Mouse (Mus musculus): Measurements from ENCODE around the gene 4930568D16Rik.

The 4930568D16Rik gene

DNA sequence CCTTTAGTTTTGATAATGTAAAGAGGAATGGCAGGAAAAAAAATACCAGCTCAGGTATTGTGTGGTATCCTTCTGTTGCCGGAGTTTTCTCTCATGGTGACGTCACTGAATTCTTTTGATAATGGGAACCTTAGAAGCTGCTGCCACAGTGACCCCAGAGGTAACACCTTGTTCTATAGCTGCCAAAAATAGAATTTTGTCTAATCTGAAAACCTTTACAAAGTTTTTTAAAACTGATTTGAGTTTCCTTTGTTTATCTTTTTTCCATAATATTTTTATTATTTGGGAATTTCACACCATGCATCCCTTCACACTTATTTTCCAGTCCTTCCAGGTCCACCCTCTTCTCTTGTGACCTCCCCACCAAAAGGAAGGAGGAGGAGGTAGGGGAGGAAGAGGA is at the start of gene 4930568D16Rik:
TSS of gene 4930568D16Rik (minus strand) at position 101 of the 400 bp plus-strand sequence.
- no peak for DNase-seq (ENCODE audit: low read depth)

- DNase-seq (ENCODE audit: low read depth), result no peak
These were observed 49.7 kb upstream of the 4930568D16Rik start for GRCm38 (mm10) chr2:35417231-35417630.

GRCm38 (mm10) chr2:35416473-35416872 is 48.9 kb upstream of the 4930568D16Rik start:
- peak; percentile 55 for DNase-seq (ENCODE audit: low read depth)

GRCm38 (mm10) chr2:35412810-35413209 is 45.3 kb upstream of the 4930568D16Rik start:
- DNase-seq (ENCODE audit: low read depth), result peak; percentile 56

DNA sequence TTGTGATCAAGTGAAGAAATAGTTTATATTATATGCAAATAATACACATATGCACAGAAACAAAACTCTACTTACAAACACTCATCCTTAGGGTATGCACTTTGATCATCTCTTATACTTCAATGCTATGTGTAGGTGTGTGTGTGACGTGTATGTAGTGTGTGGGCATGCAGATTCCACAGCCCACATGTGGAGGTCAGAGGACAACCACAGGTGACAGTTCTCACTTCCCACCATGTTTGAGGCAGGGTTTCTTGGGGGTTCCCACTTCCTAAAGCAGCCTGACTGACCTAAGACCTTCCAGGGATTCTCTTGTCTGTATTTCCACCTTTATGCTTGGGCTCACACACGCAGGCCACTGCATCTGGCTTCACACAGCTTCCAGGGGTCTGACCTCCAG is 44.7 kb upstream of the 4930568D16Rik start:
- DNase-seq (ENCODE audit: low read depth), result peak; percentile 67

DNA sequence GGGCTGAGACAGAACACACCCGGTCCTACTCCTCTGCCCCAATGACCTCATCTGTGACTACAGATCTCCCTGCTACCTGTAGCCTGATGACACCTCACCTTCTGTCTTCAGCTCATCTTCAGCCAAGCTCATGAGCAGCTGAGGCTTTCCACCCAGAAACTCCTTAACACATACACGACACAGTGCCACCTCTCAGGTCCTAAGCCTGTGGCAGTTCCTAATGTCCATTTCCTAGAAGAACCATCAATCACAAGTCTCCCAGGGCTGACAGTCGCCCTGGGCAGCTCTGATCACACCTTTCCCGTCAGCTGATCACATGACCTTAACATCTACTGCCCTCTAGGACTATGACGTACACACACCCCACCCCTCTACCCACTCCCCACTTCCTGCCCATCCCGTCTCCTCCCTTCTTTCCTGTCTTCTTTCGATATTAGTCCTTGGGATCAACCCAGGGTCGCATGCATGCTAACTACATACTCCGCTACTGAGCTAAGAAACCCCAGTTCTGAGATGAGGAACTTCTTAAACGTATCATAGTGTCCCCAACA is 44.2 kb upstream of the 4930568D16Rik start:
- peak; percentile 67 for DNase-seq (ENCODE audit: low read depth)

GRCm38 (mm10) chr2:35409466-35409865 is 41.9 kb upstream of the 4930568D16Rik start:
- no peak for DNase-seq (ENCODE audit: low read depth)

- no peak for DNase-seq (ENCODE audit: low read depth)
These were observed 41.0 kb upstream of the 4930568D16Rik start for GRCm38 (mm10) chr2:35408409-35409110.

DNA sequence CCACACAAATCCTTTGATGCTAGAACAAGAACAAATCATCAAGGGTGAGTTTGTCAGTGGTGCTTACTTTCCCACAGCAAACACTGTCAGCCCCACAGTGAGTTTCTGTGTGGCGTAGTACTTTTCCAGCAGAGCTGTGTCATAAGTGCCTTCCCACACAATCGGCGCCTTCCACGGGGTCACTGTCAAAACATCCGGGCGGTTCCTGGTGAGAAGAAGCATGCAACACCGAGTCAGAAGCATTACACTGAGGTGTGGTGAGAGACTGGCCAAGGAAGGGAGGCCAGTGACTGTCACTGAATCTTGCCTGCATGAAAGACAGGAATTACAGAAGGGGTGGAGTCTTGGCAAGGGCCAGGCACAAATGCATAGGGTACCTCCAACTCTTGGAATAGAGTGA is 40.3 kb upstream of the 4930568D16Rik start:
- no peak for DNase-seq (ENCODE audit: low read depth)

- no peak for DNase-seq (ENCODE audit: low read depth)
These were observed 39.7 kb upstream of the 4930568D16Rik start for GRCm38 (mm10) chr2:35407266-35407665.

DNA sequence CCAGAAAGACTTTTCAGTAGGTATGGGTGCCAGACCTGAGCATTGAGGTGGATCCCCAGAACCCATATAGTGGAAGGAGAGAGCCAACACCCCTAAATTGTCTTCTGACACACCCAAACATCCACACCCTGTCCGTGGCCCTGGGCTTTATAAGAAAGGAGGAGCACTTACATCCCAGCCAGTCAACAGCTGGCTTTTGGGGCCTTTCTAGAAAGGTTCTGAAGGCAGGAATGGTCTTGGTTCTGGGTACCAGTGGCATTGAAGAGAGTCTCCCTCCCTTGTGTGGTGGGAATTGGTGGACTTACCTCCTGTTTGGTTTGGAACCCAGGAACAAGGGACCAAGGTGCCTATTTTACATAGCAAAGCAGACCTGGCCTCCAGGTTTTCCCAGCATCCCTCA is 39.1 kb upstream of the 4930568D16Rik start:
- no peak for DNase-seq (ENCODE audit: low read depth)

- DNase-seq (ENCODE audit: low read depth), result no peak
These were observed 34.9 kb upstream of the 4930568D16Rik start for GRCm38 (mm10) chr2:35402391-35402790.

DNA sequence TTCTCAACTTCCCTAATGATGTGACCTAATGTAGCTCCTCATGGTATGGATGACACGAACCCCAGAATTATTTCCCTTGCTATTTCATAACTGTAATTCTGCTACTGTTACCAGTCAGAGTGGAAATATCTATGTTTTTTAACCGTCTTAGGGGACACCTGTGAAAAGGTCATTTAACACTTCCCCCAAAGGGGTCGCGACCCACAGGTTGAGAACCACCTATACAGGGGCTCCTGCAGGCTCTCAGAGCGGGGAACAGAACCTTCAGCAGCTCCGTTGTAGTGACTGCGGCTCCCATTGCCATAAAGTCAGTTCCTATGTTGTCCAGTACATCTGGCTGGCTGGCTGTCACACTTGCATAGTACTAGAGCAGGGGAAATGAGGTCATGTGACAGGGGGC is 33.2 kb upstream of the 4930568D16Rik start:
- no peak for DNase-seq (ENCODE audit: low read depth)

DNA sequence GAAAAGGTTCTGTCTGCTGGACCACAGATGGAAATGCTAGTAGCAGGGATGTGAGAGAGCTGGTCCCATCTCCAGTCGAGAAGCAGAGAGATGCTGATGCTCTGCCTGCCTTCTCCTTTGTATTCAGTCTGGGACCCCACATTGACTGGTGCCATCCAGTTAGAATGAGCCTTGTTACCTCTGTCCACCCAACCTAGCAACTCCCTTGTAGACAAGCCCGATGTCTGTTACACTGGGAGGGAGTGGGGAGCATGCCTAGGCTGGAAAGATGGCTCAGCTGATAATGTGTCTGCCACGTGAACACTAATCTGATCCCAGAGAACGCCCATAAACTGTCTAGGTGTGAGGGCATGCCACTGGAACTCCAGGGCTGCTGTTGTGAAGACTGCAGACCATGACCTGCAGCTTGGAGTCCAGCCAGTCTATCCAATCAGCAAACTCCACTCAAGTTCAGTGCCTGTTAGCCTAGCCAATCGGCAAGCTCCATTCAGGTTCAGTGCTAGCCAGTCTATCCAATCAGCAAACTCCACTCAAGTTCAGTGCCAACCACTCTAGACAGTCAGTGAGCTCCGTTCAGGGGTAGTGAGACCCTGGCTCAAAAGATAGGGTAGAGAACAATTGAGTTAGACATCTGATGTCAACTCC is 30.8 kb upstream of the 4930568D16Rik start:
- no peak for DNase-seq (ENCODE audit: low read depth)

GRCm38 (mm10) chr2:35397590-35398173 is 30.2 kb upstream of the 4930568D16Rik start:
- peak; percentile 86 for DNase-seq (ENCODE audit: low read depth)

DNA sequence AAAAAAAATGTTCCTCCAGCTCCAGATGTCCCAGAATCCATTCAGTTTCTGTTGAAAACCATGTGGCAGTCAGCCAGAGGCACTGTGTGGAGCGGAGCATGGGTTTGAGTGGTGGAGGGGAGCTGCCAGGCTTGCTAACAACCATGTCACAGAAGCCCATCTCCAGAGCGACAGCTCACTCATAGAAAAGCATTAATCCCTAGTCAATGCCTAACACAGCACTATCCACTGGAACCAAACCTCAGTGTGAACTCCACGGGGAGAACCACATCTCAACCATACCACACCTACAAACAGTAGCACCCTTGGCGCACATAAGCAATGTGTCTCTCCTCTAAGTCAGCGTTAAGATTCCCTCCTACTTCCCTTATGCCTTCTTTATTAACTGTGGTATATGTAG is 29.6 kb upstream of the 4930568D16Rik start, which contains the start of gene 4930402F06Rik:
TSS of gene 4930402F06Rik (minus strand) at position 80 of the 400 bp plus-strand sequence.
- no peak for DNase-seq (ENCODE audit: low read depth)

GRCm38 (mm10) chr2:35385441-35385871 is 17.9 kb upstream of the 4930568D16Rik start:
- no peak for DNase-seq (ENCODE audit: low read depth)

DNA sequence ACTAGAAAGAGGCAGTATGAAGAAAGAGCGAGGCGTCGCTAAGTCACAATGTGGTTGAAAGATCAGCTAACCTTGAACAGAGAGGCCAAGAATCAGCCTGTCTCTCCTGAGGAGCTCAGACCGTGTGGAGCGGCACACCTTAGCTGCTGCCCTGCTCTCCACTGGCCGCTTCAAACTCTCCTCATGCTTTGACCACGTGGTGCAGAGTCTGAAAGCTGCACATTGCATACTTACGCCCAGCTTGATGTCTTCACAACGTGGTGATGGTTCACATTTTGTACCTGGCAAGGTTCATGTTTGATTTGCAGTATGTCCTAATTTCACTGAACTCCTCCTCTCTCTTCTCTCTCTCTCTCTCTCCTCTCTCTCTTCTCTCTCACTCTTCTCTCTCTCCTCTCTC is 11.8 kb upstream of the 4930568D16Rik start:
- no peak for DNase-seq (ENCODE audit: low read depth)

DNA sequence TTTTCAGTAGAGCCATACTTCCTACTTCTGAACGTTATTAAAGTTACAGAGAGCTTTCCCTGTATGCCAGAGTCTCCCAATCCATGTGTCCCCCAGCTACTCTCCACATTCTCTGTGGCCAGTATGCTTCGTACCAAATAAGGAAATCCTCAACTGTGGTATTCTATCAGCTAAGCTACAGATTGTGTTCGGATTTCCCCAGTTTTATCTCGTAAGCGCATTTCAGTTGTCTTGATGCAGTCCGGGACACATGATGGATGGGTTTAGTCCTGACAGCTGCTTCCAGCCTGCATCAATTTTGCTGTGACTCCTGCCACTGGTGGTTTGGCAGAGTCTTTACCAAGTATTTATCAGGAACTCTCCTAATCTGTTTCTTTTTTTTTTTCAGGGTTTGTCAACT is 10.1 kb upstream of the 4930568D16Rik start:
- no peak for DNase-seq (ENCODE audit: low read depth)

GRCm38 (mm10) chr2:35373003-35373402 is 5.5 kb upstream of the 4930568D16Rik start:
- DNase-seq (ENCODE audit: low read depth), result peak; percentile 74

DNA sequence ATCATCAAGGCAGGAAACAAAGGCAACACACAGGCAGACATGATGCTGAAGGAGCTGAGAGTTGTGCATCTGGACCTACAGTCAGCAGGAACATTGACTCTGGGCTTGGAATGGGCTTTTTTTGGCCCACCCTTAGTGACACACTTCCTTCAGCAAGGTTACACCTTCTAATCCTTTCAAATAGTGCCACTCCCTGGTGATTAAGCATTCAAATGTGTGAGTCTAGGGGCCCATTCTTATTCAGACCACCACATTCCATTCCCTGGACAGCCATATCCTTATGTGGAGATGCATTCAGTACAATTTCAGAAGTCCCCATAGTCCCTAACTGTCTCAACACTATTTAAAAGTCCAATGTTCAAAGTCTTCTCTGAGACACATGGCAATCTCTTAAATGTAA is 3.2 kb upstream of the 4930568D16Rik start:
- DNase-seq (ENCODE audit: low read depth), result no peak

GRCm38 (mm10) chr2:35349184-35349583 is 18.3 kb downstream of the 4930568D16Rik start:
- DNase-seq (ENCODE audit: low read depth), result peak; percentile 68

- no peak for DNase-seq (ENCODE audit: low read depth)
These were observed 21.5 kb downstream of the 4930568D16Rik start for GRCm38 (mm10) chr2:35345984-35346383.

All from induced T-regulatory cell, adult 2 months (primary cell).